Mouse (Mus musculus) hindbrain, embryonic 10.5 days (tissue): ENCODE results near the gene Ube2b. TPM values are rescaled to one million over a fixed set of nuclear protein-coding genes. Genes with fewer than 3 reads are reported as not detected.

ENCODE experiments used
- DNase-seq: peaks from one replicate; pipeline ENCODE4 v3.0.0-alpha.2; 2017; ENCODE audit warnings: low spot score
- H3K27ac ChIP-seq: fragments of 300-500 bp; sonication (generic); 2 replicates; pipeline ENCODE4 v1.5.1; 2016; ENCODE audit warnings: mild to moderate bottlenecking, moderate library complexity
- H3K27me3 ChIP-seq: fragments of 300-500 bp; sonication (generic); 2 replicates; pipeline ENCODE4 v1.6.1; 2016; ENCODE audit warnings: mild to moderate bottlenecking; ENCODE audit not compliant: poor library complexity, insufficient read depth, severe bottlenecking
- H3K36me3 ChIP-seq: fragments of 300-500 bp; sonication (generic); 2 replicates; pipeline ENCODE4 v1.6.1; 2016; ENCODE audit warnings: mild to moderate bottlenecking, moderate library complexity
- H3K4me1 ChIP-seq: fragments of 300-500 bp; sonication (generic); replicated peaks from 2 replicates; pipeline ENCODE4 v1.6.1; 2016; ENCODE audit warnings: mild to moderate bottlenecking
- H3K4me3 ChIP-seq: fragments of 300-500 bp; sonication (generic); 2 replicates; pipeline ENCODE4 v1.5.1; 2016; ENCODE audit warnings: mild to moderate bottlenecking, moderate library complexity
- H3K9me3 ChIP-seq: fragments of 300-500 bp; sonication (generic); 2 replicates; pipeline ENCODE4 v1.6.1; 2016; ENCODE audit warnings: mild to moderate bottlenecking, moderate library complexity
- WGBS: fragments of 180-500 bp; shearing (Covaris S2); methylation state at CpG from one replicate; pipeline ENCODE4 v1.1.7; 2016; 5-methylcytosine and 5-hydroxymethylcytosine counted together
- polyA plus RNA-seq: library from polyadenylated mRNA; unstranded; fragments of >200 nt; fragmentation: Nextera tagmentation; extraction: Ambion mirVana; gene quantifications from 2 replicates; pipeline ENCODE4 v1.2.1, GENCODE M21; 2016

The Ube2b gene
- polyA plus RNA-seq, 1 experiment from 2014 or later = 205 TPM

- no peak for DNase-seq
- 22% methylated on average over 4 of the region's 4 CpGs for WGBS
Observed at GRCm38 (mm10) chr11:52003505-52003771, 2.9 kb upstream of the Ube2b start.

GRCm38 (mm10) chr11:52002842-52003504 is 2.4 kb upstream of the Ube2b start:
- WGBS = 79% methylated on average over 13 of the region's 13 CpGs
- Histone ChIP-seq H3K4me1 (peaks cover 44% of the 10 kb centered on the region), H3K27ac (peak overlapping the region; percentile 92)

More at GRCm38 (mm10) chr11:52003505-52003771, 2.9 kb upstream of the Ube2b start:
- peak overlapping the region; percentile 92 for H3K27ac ChIP-seq
- H3K4me3 ChIP-seq = peak overlapping the region; percentile 78
- no peaks in the 10 kb centered on the region for H3K9me3 ChIP-seq
- H3K27me3 ChIP-seq = no peaks in the 10 kb centered on the region
- H3K36me3 ChIP-seq = no peaks in the 10 kb centered on the region
- peaks cover 39% of the 10 kb centered on the region for H3K4me1 ChIP-seq

GRCm38 (mm10) chr11:52001861-52002260 is 1.3 kb upstream of the Ube2b start:
- H3K9me3 ChIP-seq = no peaks in the 10 kb centered on the region
- no peak overlapping the region for H3K27ac ChIP-seq
- peaks cover 52% of the 10 kb centered on the region for H3K4me1 ChIP-seq
- H3K4me3 ChIP-seq = no peak overlapping the region
- peaks cover 12% of the 10 kb centered on the region for H3K36me3 ChIP-seq
- H3K27me3 ChIP-seq = no peaks in the 10 kb centered on the region
- no peak for DNase-seq
- WGBS = 95% methylated on average over 8 of the region's 8 CpGs

More at GRCm38 (mm10) chr11:52002842-52003504, 2.4 kb upstream of the Ube2b start:
- Histone ChIP-seq H3K9me3 (no peaks in the 10 kb centered on the region), H3K36me3 (peaks cover under 1% of the 10 kb centered on the region; the same call in 1 of the 2 replicates), H3K4me3 (peak overlapping the region; percentile 78), H3K27me3 (no peaks in the 10 kb centered on the region)
- DNase-seq = no peak

GRCm38 (mm10) chr11:52001341-52001740 is 779 bp upstream of the Ube2b start:
- H3K4me1 ChIP-seq = peaks cover 52% of the 10 kb centered on the region
- peak overlapping the region; percentile 83 for H3K4me3 ChIP-seq
- no peak for DNase-seq
- no peaks in the 10 kb centered on the region for H3K9me3 ChIP-seq
- 78% methylated on average over 10 of the region's 10 CpGs for WGBS
- peak overlapping the region; percentile 99 for H3K27ac ChIP-seq
- no peaks in the 10 kb centered on the region for H3K27me3 ChIP-seq
- H3K36me3 ChIP-seq = peaks cover 17% of the 10 kb centered on the region

- H3K4me1 ChIP-seq = peaks cover 40% of the 10 kb centered on the region
- under 1% methylated on average over 29 of the region's 29 CpGs for WGBS
- peak; percentile 65 for DNase-seq
- H3K27me3 ChIP-seq = no peaks in the 10 kb centered on the region
- peak overlapping the region; percentile 99 for H3K27ac ChIP-seq
- H3K36me3 ChIP-seq = peaks cover 33% of the 10 kb centered on the region
- H3K4me3 ChIP-seq = peak overlapping the region; percentile 83
- no peaks in the 10 kb centered on the region for H3K9me3 ChIP-seq
Observed at GRCm38 (mm10) chr11:51999611-52000289, 812 bp downstream of the Ube2b start.

GRCm38 (mm10) chr11:51971644-51972043 is 28.9 kb downstream of the Ube2b start:
- Histone ChIP-seq H3K9me3 (no peaks in the 10 kb centered on the region), H3K36me3 (peaks cover 69% of the 10 kb centered on the region), H3K27me3 (no peaks in the 10 kb centered on the region), H3K4me3 (no peak overlapping the region), H3K4me1 (peaks cover 19% of the 10 kb centered on the region), H3K27ac (no peak overlapping the region)
- 94% methylated on average over 6 of the region's 6 CpGs for WGBS
- DNase-seq = no peak

GRCm38 (mm10) chr11:51969511-51969910 is 31.1 kb downstream of the Ube2b start:
- Histone ChIP-seq H3K27me3 (no peaks in the 10 kb centered on the region), H3K4me3 (no peak overlapping the region), H3K36me3 (peaks cover 50% of the 10 kb centered on the region), H3K27ac (no peak overlapping the region), H3K9me3 (no peaks in the 10 kb centered on the region), H3K4me1 (peaks cover 19% of the 10 kb centered on the region)
- DNase-seq = no peak
- WGBS = 88% methylated on average over 2 of the region's 2 CpGs

GRCm38 (mm10) chr11:51968896-51969295 is 31.7 kb downstream of the Ube2b start:
- Histone ChIP-seq H3K4me3 (peak overlapping the region; percentile 9; the same call in 1 of the 2 replicates), H3K36me3 (peaks cover 44% of the 10 kb centered on the region), H3K27me3 (no peaks in the 10 kb centered on the region), H3K9me3 (no peaks in the 10 kb centered on the region), H3K27ac (no peak overlapping the region), H3K4me1 (peaks cover 19% of the 10 kb centered on the region)
- 95% methylated on average over 9 of the region's 9 CpGs for WGBS
- no peak for DNase-seq

GRCm38 (mm10) chr11:51967443-51968401 is 32.8 kb downstream of the Ube2b start, which contains the start of gene Cdkn2aipnl:
Cdkn2aipnl (plus strand) TSS chr11:51967661.
- H3K27me3 ChIP-seq = no peaks in the 10 kb centered on the region
- WGBS = 4% methylated on average over 63 of the region's 63 CpGs
- peak within 1 kb of the TSS; percentile 90 for H3K27ac ChIP-seq

GRCm38 (mm10) chr11:51966651-51967050 is 33.9 kb downstream of the Ube2b start:
- peaks cover 21% of the 10 kb centered on the region for H3K36me3 ChIP-seq
- H3K9me3 ChIP-seq = no peaks in the 10 kb centered on the region
- no peak overlapping the region for H3K4me3 ChIP-seq
- H3K27ac ChIP-seq = no peak overlapping the region
- WGBS = 83% methylated on average over 5 of the region's 5 CpGs
- DNase-seq = no peak
- no peaks in the 10 kb centered on the region for H3K27me3 ChIP-seq
- peaks cover 19% of the 10 kb centered on the region for H3K4me1 ChIP-seq

More at GRCm38 (mm10) chr11:51967443-51968401, 32.8 kb downstream of the Ube2b start, which contains the start of gene Cdkn2aipnl:
- Histone ChIP-seq H3K36me3 (peaks cover 32% of the 10 kb centered on the region), H3K9me3 (no peaks in the 10 kb centered on the region), H3K4me3 (peak within 1 kb of the TSS; percentile 63), H3K4me1 (peaks cover 19% of the 10 kb centered on the region)
- peak; percentile 95 for DNase-seq

- Histone ChIP-seq H3K27ac (no peak overlapping the region), H3K27me3 (no peaks in the 10 kb centered on the region), H3K4me1 (peaks cover 2% of the 10 kb centered on the region; the same call in 1 of the 2 replicates), H3K36me3 (no peaks in the 10 kb centered on the region), H3K4me3 (no peak overlapping the region), H3K9me3 (no peaks in the 10 kb centered on the region)
- WGBS = 93% methylated on average over 7 of the region's 7 CpGs
- DNase-seq = no peak
Observed at GRCm38 (mm10) chr11:51962277-51962676, 38.3 kb downstream of the Ube2b start.

- H3K9me3 ChIP-seq = no peaks in the 10 kb centered on the region
- no peak overlapping the region for H3K27ac ChIP-seq
- no peaks in the 10 kb centered on the region for H3K4me1 ChIP-seq
- no peak overlapping the region for H3K4me3 ChIP-seq
- no peaks in the 10 kb centered on the region for H3K36me3 ChIP-seq
- no peaks in the 10 kb centered on the region for H3K27me3 ChIP-seq
- DNase-seq = no peak
- 91% methylated on average over 8 of the region's 8 CpGs for WGBS
Observed at GRCm38 (mm10) chr11:51961761-51962160, 38.8 kb downstream of the Ube2b start.
